Mouse (Mus musculus) intestine, postnatal 0 days (tissue): Measurements from ENCODE around the gene Slc25a4. TPM values are rescaled to one million over a fixed set of nuclear protein-coding genes. Genes with fewer than 3 reads are reported as not detected.

Experiments
- ATAC-seq: fragments of 200-750 bp; cut with Nextera tagmentation; 2 replicates; pipeline ENCODE4 v1.8.0; 2017; ENCODE audit warnings: mild to moderate bottlenecking, moderate TSS enrichment, moderate library complexity
- H3K27ac ChIP-seq: fragments of 300-500 bp; sonication (generic); 2 replicates; pipeline ENCODE4 v1.5.1; 2014; ENCODE audit warnings: mild to moderate bottlenecking, low read depth, low read length, moderate library complexity
- H3K27me3 ChIP-seq: fragments of 300-500 bp; sonication (generic); replicated peaks from 2 replicates; pipeline ENCODE4 v1.6.1; 2014; ENCODE audit warnings: low read length, mixed read lengths; ENCODE audit not compliant: control insufficient read depth, insufficient read depth
- H3K36me3 ChIP-seq: fragments of 300-500 bp; sonication (generic); 2 replicates; pipeline ENCODE4 v1.6.1; 2014; ENCODE audit warnings: mild to moderate bottlenecking, moderate library complexity; ENCODE audit not compliant: control insufficient read depth, insufficient read depth
- H3K4me1 ChIP-seq: fragments of 300-500 bp; sonication (generic); replicated peaks from 2 replicates; pipeline ENCODE4 v1.6.1; 2014; ENCODE audit warnings: antibody characterized with exemption, low read length, mixed read lengths; ENCODE audit not compliant: control insufficient read depth, insufficient read depth
- H3K4me2 ChIP-seq: fragments of 300-500 bp; sonication (generic); replicated peaks from 2 replicates; pipeline ENCODE4 v1.6.1; 2014; ENCODE audit warnings: low read depth, mild to moderate bottlenecking, moderate library complexity
- H3K4me3 ChIP-seq: fragments of 300-500 bp; sonication (generic); 2 replicates; pipeline ENCODE4 v1.5.1; 2014; ENCODE audit warnings: low read depth, low read length
- H3K9ac ChIP-seq: fragments of 300-500 bp; sonication (generic); 2 replicates; pipeline ENCODE4 v1.6.1; 2014; ENCODE audit warnings: mild to moderate bottlenecking, low read depth, low read length
- H3K9me3 ChIP-seq: fragments of 300-500 bp; sonication (generic); 2 replicates; pipeline ENCODE4 v1.6.1; 2016; ENCODE audit warnings: mixed run types; ENCODE audit not compliant: control insufficient read depth
- CTCF ChIP-seq: sonication (generic); IDR thresholded peaks from 2 replicates; pipeline ENCODE4 v1.5.1; 2016; ENCODE audit warnings: low read depth, mild to moderate bottlenecking, control low read depth, antibody characterized with exemption, moderate library complexity
- WGBS: fragments of 180-500 bp; shearing (Covaris S2); extraction: QIAGEN DNeasy Blood & Tissue Kit; methylation state at CpG from one replicate; pipeline ENCODE4 v1.1.7; 2014; 5-methylcytosine and 5-hydroxymethylcytosine counted together
- microRNA-seq: library from miRNA; unstranded; fragments of <30 nt; microRNA quantifications from one replicate; pipeline ENCODE4, GENCODE M21; 2016
- polyA plus RNA-seq: library from polyadenylated mRNA; unstranded; fragments of >200 nt; fragmentation: Nextera tagmentation; extraction: Ambion mirVana; gene quantifications from 2 replicates; pipeline ENCODE4 v1.2.1, GENCODE M21; 2015

Gene Slc25a4
- polyA plus RNA-seq, 1 experiment from 2014 or later = 230 TPM

DNA sequence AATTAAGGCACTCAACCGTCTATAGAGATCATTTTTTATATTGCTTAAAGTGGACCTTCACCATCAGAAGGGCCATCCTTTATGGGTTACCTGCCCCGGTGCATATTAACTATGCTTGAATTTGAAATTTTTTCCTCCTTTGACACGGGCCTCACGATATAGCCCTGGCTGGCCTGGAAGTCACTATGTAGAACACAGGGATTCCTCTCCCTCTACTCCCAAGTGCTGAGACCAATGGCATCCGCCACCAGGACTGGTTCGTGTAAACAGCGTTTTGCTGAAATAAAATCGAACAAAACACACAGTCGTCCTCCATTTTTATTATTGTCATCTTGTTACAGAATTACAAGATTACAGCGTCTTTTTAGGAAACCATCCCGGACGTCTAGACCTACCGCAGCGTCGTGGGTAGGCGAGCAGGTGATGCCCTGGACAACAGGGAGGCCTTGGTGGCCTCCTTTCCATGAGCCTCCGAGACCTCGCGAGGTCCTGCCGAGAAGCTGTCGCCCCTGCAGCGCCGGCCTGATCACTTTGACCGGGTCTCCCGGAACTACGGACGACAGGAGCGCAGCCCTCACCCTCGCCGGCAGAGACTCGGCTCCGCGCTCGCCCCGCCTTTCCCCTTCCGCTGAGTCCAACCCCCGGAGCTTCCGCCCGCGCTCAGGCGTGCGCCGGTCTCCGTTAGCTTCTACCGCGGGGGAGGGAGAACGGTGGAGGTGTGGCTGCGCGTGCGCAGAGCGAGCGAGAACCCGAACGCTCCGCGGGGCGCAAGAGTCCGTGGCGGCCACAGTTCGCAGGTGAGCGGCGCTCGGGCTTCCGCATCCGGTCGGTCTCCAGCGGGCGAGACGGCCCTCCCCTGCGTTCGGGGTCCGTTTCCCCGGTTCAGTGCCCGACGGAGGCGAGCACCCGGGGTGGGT, 47.9 kb downstream of the Slc25a4 start:
- Histone ChIP-seq H3K9ac (peak overlapping the region; percentile 77), H3K27ac (peak overlapping the region; percentile 90), H3K27me3 (no peaks in the 10 kb centered on the region), H3K4me2 (peak overlapping the region; percentile 90), H3K36me3 (no peaks in the 10 kb centered on the region), H3K4me3 (peak overlapping the region; percentile 85), H3K4me1 (no peaks in the 10 kb centered on the region), H3K9me3 (no peaks in the 10 kb centered on the region)
- no peak for TF ChIP-seq CTCF
- 1% methylated on average over 64 of the region's 77 CpGs for WGBS
- ATAC-seq = peak; percentile 96

Small RNA genes lying within 50 kb of the gene (microRNA-seq; reads per million reads assigned to microRNA genes)
- gene Gm23812 = not detected

Other genes with a start within 250 kb of the Slc25a4 start
- 0.31 and 0.70 TPM in 2 replicates for gene 1700029J07Rik, start 236.0 kb downstream of the Slc25a4 start, polyA plus RNA-seq
- gene Ufsp2, start 235.8 kb downstream of the Slc25a4 start, polyA plus RNA-seq = 94.2 and 97.2 TPM in 2 replicates
- gene Lrp2bp, start 212.0 kb downstream of the Slc25a4 start, polyA plus RNA-seq = 0.44 and 0.54 TPM in 2 replicates
- 18.0 and 32.7 TPM in 2 replicates for gene Ankrd37, start 205.6 kb downstream of the Slc25a4 start, polyA plus RNA-seq
- 15.2 and 17.1 TPM in 2 replicates for gene Cfap97, start 59.5 kb downstream of the Slc25a4 start, polyA plus RNA-seq
- 12.1 and 13.2 TPM in 2 replicates for gene Snx25, start 59.1 kb downstream of the Slc25a4 start, polyA plus RNA-seq
- gene Helt, start 83.4 kb upstream of the Slc25a4 start, polyA plus RNA-seq = not detected in 2 replicates